Mouse (Mus musculus): ENCODE data around the gene Rnd2.
"Not testable (repeated sequence)": the region's sequence is repeated elsewhere in the genome, so short reads cannot be mapped to it uniquely, and the experiment has no call there.

- TF ChIP-seq MYOG (IDR thresholded peaks at IDR 0.05; ENCODE audit: control insufficient read depth, extremely low read depth, insufficient read length); CTCF (IDR thresholded peaks at IDR 0.05; ENCODE audit: control insufficient read depth, insufficient read depth, insufficient read length); MAX (IDR thresholded peaks at IDR 0.05); MYOD1 (IDR thresholded peaks at IDR 0.05; ENCODE audit: control insufficient read depth, insufficient read length, low read depth); USF1 (IDR thresholded peaks at IDR 0.05; ENCODE audit: low read depth); FOSL1 (IDR thresholded peaks at IDR 0.05; ENCODE audit: insufficient read depth, low read length, poor library complexity, severe bottlenecking): not testable (repeated sequence)
Measured at GRCm38 (mm10) chr11:101476361-101476760, 11.6 kb downstream of the Rnd2 start.
